Mouse (Mus musculus) G1E (cell line): ENCODE measurements around the gene Efna3.

Experiments used
- CTCF ChIP-seq: IDR thresholded peaks from 2 replicates; pipeline ENCODE4 v1.5.1; 2012; ENCODE audit warnings: low read depth, low read length, inconsistent platforms, mixed read lengths
- GATA1 ChIP-seq: IDR thresholded peaks from 2 replicates; pipeline ENCODE4 v1.6.1; 2012; ENCODE audit warnings: borderline replicate concordance, low read length, inconsistent platforms, mixed read lengths
- GATA2 ChIP-seq: IDR thresholded peaks from 2 replicates; pipeline ENCODE4 v1.6.1; 2012; ENCODE audit warnings: low read depth, low read length, inconsistent platforms, borderline replicate concordance
- POLR2AphosphoS5 ChIP-seq: IDR thresholded peaks from 2 replicates; pipeline ENCODE4 v1.6.1; 2012; ENCODE audit warnings: low read depth, low read length, inconsistent platforms; ENCODE audit not compliant: insufficient replicate concordance
- TAL1 ChIP-seq: conservative IDR thresholded peaks from 2 replicates; pipeline ENCODE4 v1.6.1; 2012; ENCODE audit warnings: low read depth, low read length, inconsistent platforms, mixed read lengths

- TF ChIP-seq TAL1 = no peak
- TF ChIP-seq CTCF = no peak
- TF ChIP-seq GATA2 = no peak
- TF ChIP-seq GATA1 = no peak
- no peak for TF ChIP-seq POLR2AphosphoS5
Measured at GRCm38 (mm10) chr3:89266439-89266893, 56.3 kb downstream of the Efna3 start.
